Mouse (Mus musculus): ENCODE results near the gene Gpr176.
A peak's percentile ranks its signal among the peaks of the same experiment; 100 is the strongest.

Gpr176 gene

DNA sequence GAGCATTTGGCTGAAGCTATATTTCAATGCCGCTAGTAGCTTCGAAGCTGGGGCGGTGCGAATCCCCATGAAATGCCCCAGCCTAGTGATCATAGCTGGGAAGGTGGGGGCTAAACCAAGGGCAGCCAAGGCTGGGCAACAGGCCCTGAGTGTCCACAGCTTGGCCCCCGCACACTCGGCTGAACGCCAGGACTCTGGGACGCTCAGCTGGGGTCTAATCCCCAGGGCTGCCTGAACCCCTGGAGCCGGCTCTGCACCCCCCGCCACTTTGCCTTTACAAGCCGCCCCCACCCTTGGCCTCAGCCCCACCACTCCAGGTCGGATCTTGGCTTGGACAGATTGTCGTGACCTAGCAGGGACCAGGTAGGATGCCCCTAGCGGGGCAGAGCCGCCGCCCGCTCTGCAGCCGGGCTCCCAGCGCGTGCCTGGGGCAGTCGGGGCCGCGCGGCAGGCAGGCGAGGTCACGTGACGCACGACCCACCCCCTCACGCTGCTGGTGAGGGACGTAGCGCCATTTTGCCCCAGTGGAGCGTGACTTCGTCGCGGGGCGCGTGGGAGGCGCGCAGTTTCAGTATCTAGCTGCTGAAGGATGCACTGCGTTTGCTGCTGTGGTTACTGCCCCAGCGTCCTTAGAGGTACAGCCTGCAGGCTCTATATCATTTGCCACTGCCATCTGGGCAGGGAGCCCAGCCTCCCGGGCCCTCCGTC, 507 bp upstream of the Gpr176 start:
- DNase-seq (ENCODE audit: low read depth in 1 of 2, low spot score in 2 of 2), result peak in 1 of 2 experiments; percentile 40

DNA sequence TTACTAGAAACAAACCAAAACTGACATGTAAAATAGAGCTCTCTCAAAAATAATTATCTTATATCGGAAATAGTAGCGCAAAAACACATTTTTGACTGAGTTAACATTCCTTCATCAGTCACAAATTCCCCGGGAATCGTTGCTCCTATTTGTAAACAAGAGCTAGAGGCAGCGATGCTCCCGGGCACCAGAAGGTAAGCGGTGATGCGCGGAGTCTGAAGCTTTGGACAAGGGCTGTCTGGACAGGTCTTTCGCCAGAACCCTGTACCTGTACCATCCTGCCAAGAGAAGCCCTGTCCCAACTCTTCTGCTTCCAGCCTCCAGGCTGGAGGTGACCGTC, 688 bp downstream of the Gpr176 start:
- no peak for DNase-seq (ENCODE audit: low read depth in 1 of 2, low spot score in 2 of 2)

DNA sequence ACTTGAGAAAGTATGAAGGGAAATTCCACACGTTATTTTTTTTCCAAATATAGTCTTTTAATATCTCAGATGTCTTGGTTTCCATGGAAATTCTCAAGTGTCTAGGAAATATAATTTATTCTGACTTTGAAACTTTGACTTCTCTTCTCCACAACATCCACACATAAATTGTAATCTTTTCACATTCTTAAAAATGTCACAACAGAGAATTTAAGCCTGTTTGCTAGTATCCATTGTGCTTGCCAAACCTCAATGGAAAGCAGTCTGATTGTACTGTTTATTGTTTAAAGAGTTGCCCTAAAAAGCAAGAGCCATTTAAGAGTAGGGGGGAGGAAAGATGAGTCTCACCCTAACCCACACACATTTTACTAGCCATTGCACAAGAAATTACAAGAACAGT, 1.4 kb downstream of the Gpr176 start:
- no peak for DNase-seq (ENCODE audit: low read depth in 1 of 2, low spot score in 2 of 2)

DNA sequence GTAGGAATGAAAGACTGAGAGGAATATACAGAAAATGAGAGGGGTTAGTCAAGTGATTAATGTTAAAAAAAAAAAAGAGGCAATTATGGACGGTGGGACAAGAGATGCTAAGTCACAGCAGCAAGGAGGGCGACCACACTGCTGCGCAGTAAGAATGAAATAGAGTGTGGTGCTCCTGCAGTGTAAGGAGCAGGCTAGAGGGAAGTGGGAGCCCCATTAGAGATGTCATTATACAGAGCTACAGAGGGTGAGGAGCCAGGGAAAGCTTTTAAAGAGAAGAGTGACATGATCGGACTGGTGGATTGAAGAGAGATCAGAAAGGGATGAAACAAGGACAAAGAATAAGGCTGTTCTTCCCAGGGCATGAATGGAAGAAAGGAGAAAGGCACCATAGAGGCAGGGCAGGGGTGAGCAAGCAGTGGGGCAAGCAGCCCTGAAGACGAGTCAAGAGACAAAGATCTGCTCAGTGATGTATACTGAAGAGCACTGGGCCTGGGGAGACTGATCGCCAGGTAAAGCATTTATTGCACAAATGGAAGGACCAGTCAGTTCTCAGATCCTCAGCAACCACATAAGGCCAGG, 18.0 kb downstream of the Gpr176 start:
- DNase-seq (ENCODE audit: low read depth in 1 of 2, low spot score in 2 of 2), result no peak

DNA sequence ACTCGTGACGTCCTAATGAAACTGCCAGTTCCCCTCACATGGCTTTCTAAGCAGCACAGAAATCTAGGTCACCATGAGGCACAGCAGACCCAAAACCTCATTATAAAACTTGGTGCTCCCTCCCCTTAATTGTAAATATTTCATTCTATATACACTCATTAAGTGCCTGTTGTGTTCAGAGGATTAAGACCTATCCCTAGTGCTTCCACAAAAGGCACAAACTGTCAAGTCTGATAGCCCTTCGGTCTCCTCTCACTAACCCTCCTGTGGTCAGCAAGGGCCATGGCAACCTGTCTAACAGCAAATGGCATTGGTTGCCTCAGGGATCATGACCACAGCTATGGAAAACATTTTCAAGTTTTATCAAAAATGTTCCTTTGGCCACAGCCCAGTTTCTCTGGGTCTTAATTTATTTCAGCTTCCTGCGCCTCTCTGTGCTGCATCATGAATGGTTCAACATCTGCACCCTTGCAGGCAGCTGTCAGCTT, 19.3 kb downstream of the Gpr176 start:
- DNase-seq (ENCODE audit: low read depth in 1 of 2, low spot score in 2 of 2), result no peak

DNA sequence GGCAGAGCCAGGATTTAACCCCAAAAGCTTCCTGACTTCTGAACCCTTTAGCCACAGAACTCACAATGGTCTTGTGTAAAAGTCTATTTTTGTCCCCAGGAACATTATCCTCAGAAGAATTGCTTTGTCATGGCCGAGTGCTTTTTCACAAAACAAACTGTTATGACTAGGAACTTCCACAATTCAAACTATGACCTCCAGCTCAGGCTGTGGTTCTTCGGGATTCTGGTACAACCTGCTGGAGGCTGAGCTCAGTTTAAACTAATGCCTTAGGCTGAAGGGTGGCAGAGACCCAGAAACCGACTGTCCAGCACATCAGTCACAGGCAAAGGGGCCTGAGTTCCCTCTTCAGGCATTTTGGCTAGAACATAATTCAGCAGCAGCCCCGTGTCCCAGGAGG, 19.7 kb downstream of the Gpr176 start:
- no peak for DNase-seq (ENCODE audit: low read depth in 1 of 2, low spot score in 2 of 2)

DNA sequence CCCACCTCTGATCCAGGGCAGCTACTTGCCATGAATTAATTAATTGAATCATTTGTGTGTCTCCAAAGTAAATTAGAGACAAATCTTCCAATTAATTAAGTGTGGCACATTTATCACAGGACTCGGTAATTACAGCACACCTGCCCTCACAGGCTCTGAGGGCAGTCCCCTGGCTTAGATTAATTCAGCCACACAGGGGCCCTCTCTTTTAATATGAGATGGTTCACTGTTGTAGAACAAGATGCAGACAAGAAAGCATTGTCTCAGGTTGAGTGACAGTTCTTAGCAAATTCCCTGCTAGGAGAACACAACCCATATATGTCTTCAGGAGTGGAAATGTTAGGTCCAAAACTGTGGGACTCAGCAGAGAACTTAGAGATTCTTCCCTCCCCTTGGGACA, 27.7 kb downstream of the Gpr176 start:
- no peak for DNase-seq (ENCODE audit: low read depth in 1 of 2, low spot score in 2 of 2)

DNA sequence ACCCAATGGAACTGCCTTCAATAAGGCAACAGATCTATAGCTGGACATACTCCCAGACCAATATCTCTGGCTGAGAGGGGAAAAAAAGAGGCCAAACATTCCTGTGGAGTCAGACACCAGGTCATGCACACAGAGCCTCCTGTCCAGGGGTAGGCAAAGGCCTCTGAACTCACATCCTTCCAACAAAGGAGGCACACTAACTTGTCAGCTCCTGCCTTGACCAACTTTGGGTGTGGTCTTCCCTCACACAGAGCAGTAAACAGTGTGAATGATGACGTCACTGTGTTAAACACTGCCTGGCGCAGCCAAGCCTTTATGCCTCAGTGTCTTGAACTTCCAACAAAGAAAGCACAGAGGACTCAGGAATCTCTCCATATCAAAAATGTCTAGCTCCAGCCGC, 29.3 kb downstream of the Gpr176 start:
- DNase-seq (ENCODE audit: low read depth in 1 of 2, low spot score in 2 of 2), result no peak

DNA sequence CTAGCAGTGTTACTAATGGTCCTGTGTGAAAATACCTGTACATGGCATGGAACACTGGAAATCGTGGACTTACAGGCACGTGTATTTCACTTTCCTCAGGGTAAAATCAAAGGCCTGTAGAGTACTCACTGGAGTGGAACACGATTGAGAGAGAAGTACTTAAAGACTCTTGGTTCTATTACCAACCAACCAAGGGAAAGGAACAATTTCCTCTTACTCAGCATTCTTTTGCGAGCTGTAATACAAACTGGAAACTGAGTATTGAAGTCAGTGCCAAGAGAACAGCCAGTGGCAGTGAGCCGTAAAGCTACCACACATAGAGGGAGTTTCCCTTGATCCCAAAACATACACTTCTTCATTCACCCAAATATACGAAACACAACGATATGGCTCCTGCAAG, 31.9 kb downstream of the Gpr176 start:
- no peak for DNase-seq (ENCODE audit: low read depth in 1 of 2, low spot score in 2 of 2)

DNA sequence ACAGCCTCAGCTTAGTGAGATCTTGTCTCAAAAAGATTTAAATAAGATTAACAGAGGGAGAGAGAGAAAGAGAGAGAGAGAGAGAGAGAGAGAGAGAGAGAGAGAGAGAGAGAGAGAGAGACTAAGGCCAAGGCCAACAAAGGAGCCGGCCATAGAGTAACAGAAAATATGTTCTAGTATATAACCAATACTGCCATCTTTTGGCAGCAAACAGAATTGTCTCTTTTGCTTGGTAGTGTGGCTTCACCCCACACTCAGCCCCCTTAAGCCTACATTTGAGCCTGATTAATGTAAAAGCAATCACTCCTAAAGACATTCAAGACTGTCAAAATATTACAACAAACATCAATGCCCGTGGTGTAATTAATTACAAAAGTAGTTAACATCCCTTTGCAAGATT, 37.1 kb downstream of the Gpr176 start:
- no peak for DNase-seq (ENCODE audit: low read depth in 1 of 2, low spot score in 2 of 2)

DNA sequence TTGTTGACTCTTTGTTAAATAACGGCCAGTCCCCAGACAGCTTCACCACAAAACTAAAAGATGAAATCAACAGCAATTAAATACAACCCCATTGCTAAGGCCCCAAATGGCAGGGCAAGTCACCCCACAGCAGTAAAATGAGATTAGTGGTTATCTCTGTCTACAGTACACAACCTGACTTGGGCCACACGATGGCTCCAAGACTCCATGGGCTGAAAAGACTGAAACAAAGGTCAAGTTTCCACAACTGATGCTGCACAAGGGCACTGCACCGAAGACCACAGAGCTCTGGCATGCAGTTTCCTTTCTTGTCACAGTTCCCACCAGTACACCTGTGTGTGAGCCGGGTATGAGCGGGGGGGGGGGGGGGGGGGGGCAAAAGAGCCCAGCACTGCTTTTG, 50.6 kb downstream of the Gpr176 start:
- no peak for DNase-seq (ENCODE audit: low read depth in 1 of 2, low spot score in 2 of 2)

DNA sequence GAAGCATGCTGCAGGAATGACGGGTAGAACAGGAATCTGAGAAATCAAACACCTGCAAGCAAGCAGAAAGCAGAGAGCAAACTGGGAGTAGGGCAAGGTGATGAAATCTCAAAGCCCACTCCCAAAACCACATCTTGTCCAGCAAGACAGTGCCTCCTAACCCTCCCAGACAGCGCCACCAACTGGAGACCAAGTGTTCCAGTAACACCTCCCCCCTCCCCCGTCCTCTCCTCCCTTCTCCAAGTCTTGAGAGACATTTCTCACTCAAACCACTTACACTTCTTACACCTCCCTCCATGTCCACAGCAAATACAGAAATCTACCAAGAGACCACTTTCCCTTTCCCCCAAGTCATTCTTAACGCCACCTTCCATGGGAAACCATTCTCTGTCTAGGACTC, 51.4 kb downstream of the Gpr176 start:
- DNase-seq (ENCODE audit: low read depth in 1 of 2, low spot score in 2 of 2), result no peak

DNA sequence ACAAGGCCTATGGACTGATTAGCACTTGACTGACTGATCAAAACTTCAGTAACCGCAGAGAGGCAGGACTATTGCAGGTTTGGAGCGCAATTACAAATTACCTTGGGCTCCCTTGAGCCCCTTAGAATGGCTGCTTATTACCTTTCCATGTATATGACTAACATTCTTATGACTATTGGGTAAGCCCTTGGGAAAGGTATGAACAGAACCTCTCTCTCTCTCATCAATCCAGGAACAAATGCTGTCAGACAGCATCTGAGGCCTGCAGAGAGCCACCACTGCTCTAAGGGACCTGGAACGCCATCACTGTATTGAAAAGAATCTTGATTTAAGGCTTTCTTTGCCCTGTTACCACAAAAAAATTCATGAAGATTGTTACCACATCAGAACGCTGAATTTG, 52.1 kb downstream of the Gpr176 start:
- DNase-seq (ENCODE audit: low read depth in 1 of 2, low spot score in 2 of 2), result no peak

DNA sequence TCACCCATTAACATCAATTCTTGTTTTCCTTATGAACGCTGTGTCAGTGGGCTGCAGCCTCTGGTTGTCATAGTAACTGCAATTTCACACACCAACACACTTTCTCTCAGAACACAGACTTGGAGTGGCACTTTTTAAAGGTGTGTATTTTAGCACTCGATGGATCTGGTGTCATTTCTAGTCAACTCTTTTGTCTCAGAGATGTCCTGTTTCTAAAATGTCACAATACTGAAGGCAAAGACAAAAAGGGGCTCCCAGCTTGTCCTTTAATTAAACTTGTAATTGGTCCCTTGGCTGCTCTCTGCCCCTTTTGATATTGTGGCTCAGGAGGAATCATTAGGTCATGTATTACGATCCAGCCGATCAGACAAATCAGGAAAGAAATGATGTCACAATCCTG, 52.7 kb downstream of the Gpr176 start:
- DNase-seq (ENCODE audit: low read depth in 1 of 2, low spot score in 2 of 2), result no peak

DNA sequence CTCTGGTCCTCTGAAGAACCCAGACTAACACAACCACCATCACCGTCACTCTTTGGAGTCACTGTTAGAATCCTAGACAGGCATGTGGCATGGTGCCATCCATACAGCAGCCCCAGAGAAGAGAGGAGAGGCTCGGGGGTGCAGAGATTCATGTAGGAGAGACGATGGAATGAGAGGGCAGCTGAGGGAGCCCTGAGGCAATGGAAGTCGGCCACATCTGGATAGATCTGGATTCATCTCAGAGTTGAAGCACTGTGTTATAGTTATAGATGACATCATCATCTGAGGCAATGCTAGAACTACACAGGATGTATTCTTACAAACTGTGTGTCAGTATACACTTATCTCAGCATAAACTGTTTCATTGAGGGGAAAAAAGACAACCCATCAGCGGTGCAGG, 54.0 kb downstream of the Gpr176 start:
- no peak for DNase-seq (ENCODE audit: low read depth in 1 of 2, low spot score in 2 of 2)

DNA sequence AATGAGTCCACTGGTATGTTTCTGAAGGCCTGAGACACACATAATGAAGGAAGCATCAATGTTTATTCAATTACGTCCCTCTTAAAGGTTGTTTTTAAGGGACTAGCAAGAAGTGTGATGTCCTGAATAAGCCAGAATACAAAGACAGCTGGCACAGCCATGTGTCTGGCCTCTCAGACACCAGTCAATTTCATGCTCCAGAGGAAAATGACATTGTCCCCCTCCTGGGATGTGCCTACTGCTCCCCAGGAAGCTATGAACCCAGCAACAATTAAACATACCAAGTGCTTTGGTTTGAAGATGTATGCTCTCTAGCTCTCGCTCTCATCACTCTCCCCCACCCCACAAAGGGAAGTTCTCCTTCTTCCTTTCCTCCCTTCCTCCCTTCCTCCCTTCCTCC, 56.3 kb downstream of the Gpr176 start:
- no peak for DNase-seq (ENCODE audit: low read depth in 1 of 2, low spot score in 2 of 2)

DNA sequence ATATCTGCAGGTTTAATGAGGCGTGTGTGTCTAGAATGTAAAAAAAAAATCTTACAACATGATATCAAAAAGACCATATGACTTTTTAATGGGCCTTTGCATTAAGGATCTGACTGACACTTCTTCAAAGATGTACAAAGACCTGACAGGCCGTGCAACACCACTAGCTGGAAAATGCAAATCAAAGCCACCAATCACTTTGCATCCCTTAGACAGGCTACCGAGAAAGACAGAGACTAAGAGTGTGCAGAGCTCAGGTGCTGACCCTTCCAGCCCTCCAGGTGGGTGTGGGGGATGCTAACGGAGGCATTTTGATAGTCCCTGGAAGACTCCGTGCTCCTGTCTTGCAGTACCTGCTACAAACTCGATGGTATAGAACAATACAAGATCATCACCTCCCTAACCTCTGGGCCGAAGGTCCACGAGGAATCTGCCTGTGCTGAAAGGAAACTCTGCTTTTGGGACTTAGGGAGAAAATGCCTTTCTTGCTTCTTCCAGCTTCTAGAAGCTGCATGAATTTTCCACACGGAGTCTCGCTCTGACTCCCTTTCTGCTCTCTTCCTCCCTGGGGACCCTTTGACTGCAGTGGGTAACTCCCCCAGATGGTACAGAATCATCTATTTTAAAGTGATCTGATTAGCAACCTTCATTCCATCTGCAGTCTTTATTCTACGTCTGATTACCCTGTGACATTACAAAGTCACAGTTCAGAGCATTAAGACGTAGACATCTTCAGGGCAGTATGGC, 57.4 kb downstream of the Gpr176 start:
- no peak for DNase-seq (ENCODE audit: low read depth in 1 of 2, low spot score in 2 of 2)

DNA sequence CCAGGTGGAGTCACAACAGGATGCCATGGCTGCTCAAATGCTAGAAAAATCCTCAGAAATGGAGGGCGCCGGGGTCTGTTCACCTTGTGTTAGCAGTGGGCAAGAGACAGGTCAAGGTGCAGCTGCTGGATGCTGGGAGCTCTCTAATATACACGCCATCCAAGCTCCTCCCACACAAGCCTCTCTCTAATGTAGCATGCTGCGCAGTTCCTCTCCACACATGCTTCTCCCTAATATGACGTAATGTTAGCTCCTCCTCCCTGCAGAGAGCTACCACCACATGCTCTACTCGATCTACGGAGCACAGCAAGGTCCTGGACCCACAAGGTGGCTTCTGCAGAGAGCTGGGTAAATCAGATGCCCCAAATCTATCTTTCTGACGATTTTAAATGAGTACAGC, 65.7 kb downstream of the Gpr176 start:
- no peak for DNase-seq (ENCODE audit: low read depth in 1 of 2, low spot score in 2 of 2)

DNA sequence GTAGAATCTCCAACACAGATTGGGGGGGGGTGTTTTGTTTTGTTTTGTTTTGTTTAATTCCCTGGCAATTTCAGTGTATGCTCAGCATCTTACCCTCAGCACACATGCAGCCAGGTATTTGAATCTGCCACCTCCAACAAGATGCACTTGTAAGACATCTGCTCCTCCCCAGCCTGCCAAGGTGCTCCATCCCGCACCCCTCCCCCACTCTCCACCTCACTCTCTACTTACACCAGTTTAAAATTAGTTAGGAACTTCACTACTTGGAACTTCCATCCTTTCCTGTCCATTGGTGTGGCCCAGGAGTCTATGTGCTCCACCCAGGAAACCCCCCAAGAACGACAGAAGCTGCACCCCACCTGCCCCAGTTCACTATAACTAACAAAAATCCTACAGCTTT, 66.3 kb downstream of the Gpr176 start:
- no peak for DNase-seq (ENCODE audit: low read depth in 1 of 2, low spot score in 2 of 2)

DNA sequence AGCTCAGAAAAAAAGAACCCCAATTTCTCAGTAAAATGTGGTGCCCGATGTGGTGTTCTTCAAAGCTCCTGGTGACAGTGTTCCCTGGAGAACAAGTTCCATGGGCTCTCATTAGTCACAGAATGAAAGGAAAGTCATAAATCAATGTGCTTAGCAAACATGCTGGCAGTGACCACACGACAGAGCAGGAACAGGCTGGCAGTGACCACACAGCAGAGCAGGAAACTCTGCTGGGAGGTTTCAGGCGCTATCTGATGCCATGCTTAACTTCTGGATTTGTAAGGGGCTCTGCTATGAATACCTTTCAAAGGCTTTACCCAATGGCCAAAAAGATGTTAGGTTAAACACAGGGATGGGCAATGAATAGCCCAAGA, 66.7 kb downstream of the Gpr176 start:
- DNase-seq (ENCODE audit: low read depth in 1 of 2, low spot score in 2 of 2), result no peak

DNA sequence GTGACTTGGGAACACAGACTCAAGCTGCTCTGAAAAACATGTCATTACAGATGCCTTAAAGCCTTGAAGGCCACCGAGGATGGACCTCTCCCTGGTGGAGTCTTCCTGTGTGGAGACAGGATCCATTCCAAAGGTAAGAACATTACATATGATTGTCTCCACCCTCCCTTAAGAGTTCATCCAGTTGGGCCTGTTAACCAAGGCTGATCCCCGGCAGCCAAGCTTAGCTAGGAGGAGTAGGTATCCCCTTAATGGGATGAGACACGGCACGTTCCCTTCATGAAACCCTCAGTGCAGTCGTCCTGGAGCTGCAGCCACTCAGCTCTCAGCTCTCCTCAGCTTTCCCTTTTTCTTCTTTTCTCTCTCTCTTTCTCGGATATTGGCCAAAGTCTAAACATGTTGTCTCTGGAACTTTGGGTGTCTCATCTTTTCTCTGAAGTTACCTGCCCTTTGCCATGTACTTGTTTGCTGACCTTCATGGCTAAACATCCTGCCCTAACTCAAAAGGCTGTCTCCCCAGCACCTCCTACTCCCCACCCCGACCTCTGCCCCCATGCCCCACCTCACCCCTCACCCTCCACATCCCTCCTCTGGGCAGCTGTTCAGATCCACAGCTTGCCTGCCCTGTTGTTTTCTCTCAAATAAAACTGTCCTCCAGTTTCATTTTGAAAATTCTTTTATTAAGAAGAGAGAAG, 67.2 kb downstream of the Gpr176 start:
- no peak for DNase-seq (ENCODE audit: low read depth in 1 of 2, low spot score in 2 of 2)

DNA sequence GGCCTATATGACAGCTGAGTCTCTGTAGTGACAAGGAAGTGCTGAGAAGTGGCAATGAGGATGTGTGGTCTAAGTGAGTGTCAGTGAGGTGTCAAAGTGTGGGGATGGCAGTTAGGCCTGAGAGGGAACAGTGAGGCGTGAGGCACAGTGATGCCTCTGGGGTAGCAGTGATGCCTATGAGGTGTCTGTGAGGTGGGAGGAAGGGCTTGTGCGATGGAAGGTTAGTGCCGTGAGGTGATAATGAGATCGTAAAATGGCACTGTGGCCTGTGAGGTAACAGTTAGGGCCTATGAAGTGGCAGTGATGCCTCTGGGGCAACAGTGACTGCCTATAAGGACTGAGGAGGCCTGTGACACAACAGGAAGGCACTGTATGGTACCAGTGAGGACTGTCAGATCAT, 69.8 kb downstream of the Gpr176 start:
- no peak for DNase-seq (ENCODE audit: low read depth in 1 of 2, low spot score in 2 of 2)
